Mouse (Mus musculus): ENCODE data around the gene Slc6a5. TPM values are rescaled to one million over a fixed set of nuclear protein-coding genes. Genes with fewer than 3 reads are reported as not detected.

Gene Slc6a5
- total RNA-seq (2023): not detected

DNA sequence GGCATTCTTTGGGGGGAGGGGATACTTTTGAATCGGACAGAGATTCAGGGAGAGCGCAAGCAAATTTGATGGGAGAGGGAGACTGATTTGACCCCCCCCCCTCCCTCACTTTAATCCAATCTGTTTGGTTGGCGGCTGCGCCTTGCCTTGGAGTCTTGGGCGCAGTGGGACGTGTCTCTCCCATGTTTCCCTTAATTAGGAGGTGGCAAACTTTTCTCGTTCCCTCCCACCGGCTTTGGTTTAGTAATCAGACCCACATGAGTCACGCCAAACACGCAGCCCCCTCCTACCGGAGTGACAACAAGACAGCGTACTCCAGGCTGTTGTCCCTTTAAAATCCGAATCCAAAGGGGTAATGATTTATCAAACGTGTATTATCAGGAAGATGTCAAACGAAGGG lies at the start of gene Slc6a5:
Gene Slc6a5 (plus strand): TSS at position 297 of the 400 bp plus-strand sequence.

DNA sequence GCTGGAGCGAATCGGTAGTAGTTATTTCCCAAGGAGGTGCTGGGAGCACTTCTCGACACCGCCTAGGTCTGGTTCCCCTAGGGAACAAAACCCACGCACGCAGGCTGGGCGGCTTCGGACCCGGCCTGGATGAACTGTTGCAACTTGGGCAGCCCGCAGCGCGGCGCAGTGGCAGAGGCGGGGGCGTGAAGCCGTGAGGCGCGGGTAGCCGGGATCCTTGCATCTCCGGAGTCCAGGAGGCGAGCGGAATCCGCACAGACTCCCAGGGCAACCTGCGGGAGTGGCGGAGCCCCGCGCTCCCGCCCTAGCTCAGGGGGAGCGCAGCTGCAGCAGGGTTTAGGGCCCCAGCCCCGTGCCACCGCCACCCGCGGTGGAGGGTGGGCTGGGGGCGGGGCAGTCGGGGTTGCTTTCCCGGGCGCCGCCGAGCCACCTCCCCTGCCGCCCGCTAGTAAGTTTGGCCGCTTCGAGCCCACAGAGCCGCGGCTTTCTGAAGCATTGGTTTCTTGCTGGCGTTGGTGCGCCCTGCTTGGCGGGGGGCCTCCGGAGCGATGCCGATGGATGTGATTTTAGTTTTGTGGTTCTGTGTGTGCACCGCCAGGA lies 65.0 kb downstream of the Slc6a5 start, which contains the start of gene Nell1:
Gene Nell1 (plus strand): TSS at position 24 of the 600 bp plus-strand sequence.

Other genes starting within 250 kb of the Slc6a5 start
- 10 to 100 TPM; 16.7 to 18.0 TPM for gene Htatip2, start 151.0 kb upstream of the Slc6a5 start, total RNA-seq (2023)
- gene Prmt3, start 131.8 kb upstream of the Slc6a5 start, total RNA-seq (2023): 10 to 100 TPM; 31.8 to 34.6 TPM
- gene Nell1, start 64.7 kb downstream of the Slc6a5 start, total RNA-seq (2023): not detected